Mouse (Mus musculus) brain, embryonic 14.5 days (tissue): Measurements from ENCODE around the gene Kcnq1.

Experiments
- CTCF ChIP-seq: fragments of 200-500 bp; IDR thresholded peaks from 2 replicates; pipeline ENCODE4 v1.5.1; 2012; ENCODE audit warnings: inconsistent platforms, mild to moderate bottlenecking, moderate library complexity, borderline replicate concordance; ENCODE audit not compliant: insufficient read depth, insufficient read length; ENCODE audit errors: extremely low read depth
- POLR2A ChIP-seq: fragments of 200-500 bp; IDR thresholded peaks from 2 replicates; pipeline ENCODE4 v1.6.1; 2012; ENCODE audit warnings: mild to moderate bottlenecking, inconsistent platforms, borderline replicate concordance; ENCODE audit not compliant: poor library complexity, insufficient read depth, insufficient read length, severe bottlenecking; ENCODE audit errors: extremely low read depth

- TF ChIP-seq CTCF (no peak), POLR2A (no peak)
These were observed 167.6 kb downstream of the Kcnq1 start for GRCm38 (mm10) chr7:143273747-143274146.
